ENCODE assay signal across 8 mouse cellular contexts in the genomic region with DNA sequence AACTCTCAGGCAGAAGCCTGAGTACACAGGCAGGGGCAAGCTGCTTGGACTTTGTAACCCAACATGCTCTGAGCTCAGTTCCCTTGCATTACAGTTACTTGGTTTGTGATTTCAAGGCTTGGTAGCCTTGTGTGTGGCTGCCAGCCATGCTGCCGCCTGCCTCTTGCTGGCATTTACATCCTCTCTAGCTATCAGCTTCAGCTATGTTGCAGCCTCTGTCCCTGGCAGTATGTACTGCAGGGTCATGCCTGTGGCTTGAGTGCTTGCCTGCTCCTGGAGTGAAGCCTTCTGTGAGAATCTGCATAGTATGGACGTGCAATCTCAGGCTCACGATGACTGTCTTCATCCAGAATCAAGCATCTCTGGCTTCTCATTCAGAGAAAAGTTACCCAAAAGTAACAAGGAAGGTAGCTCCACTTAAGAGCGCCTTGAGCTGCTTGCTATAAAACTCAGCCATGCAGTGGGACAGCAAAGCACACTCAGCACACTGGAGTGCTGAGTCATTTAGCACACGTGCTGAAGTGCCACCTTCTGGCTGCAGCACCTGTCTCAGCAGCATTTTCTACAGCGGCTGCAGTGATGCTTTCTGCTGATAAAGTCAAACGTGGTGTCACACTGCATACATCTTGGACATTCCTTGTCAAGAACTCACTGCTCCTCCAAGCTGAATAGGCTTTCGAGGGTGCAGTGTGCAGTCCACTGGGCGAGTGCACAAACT. TPM values are rescaled to one million over a fixed set of nuclear protein-coding genes. Genes with fewer than 3 reads are reported as not detected.
DNase-seq lines count a peak whose midpoint lies in the region; ATAC-seq and TF ChIP-seq lines count a peak whose summit lies in the region.

No protein-coding gene starts in this region.

- H3K4me2 ChIP-seq in liver, embryonic 15.5 days = no peak overlapping the region

- no peaks in the 10 kb centered on the region for H3K9me3 ChIP-seq in E14TG2a.4 (ENCODE audit: low read length)
- no peaks in the 10 kb centered on the region for H3K9me3 ChIP-seq in liver, embryonic 15.5 days (replicated peaks)

- peaks cover 37% of the 10 kb centered on the region for H3K4me1 ChIP-seq in E14TG2a.4 (replicated peaks; ENCODE audit: low read depth, low read length)
- H3K4me1 ChIP-seq in liver, embryonic 15.5 days (replicated peaks) = peaks cover 15% of the 10 kb centered on the region

- no peak overlapping the region for H3K4me3 ChIP-seq in E14TG2a.4 (replicated peaks; ENCODE audit: low read length)
- H3K4me3 ChIP-seq in liver, embryonic 15.5 days (replicated peaks) = no peak overlapping the region

- peaks cover 98% of the 10 kb centered on the region for H3K36me3 ChIP-seq in E14TG2a.4 (ENCODE audit: insufficient read depth, low read length)
- H3K36me3 ChIP-seq in liver, embryonic 15.5 days (replicated peaks) = peaks cover 12% of the 10 kb centered on the region

- no peak overlapping the region for H3K9ac ChIP-seq in liver, embryonic 15.5 days

- H3K27ac ChIP-seq in liver, embryonic 15.5 days (replicated peaks) = 0 out of 2 replicates have a peak overlapping the region, but pooled peaks have one; percentile 9

- peak; percentile 83 for DNase-seq in heart, adult 11 months
- DNase-seq in heart, adult 9 months (ENCODE audit: low spot score in 2 of 2) = no peak
- peak; percentile 28 for DNase-seq in c-Kit-positive CD71-positive TER-119-negative erythroid progenitor cells, embryonic 14.5 days (ENCODE audit: low read depth)
- DNase-seq in induced T-regulatory cell, adult 2 months (ENCODE audit: low read depth) = peak; percentile 9
- DNase-seq in thymus, postnatal 25 days = peak; percentile 16
- DNase-seq in spleen, postnatal 4 days (ENCODE audit: low spot score in 2 of 2) = no peak

- TF ChIP-seq CTCF in E14TG2a.4 (conservative IDR thresholded peaks at IDR 0.05; ENCODE audit: low read length) = 0 out of 2 replicates have a peak, but pooled peaks have one; percentile 6

- no peak for ATAC-seq in liver, embryonic 15.5 days (ENCODE audit: insufficient read depth)

- no peaks in the 10 kb centered on the region for H3K27me3 ChIP-seq in E14TG2a.4 (ENCODE audit: insufficient read depth, low read length)
- H3K27me3 ChIP-seq in liver, embryonic 15.5 days = no peaks in the 10 kb centered on the region

- WGBS in liver, embryonic 15.5 days (ENCODE audit: insufficient replicate concordance) = 56% methylated on average over 9 of the region's 9 CpGs

RNA-seq across cellular contexts. Expression of a gene that starts 39.2 kb away (rescaled TPM):
- 1.0 and 1.9 TPM in 2 replicates for polyA plus RNA-seq in liver, embryonic 15.5 days (2015; fragmentation: Nextera tagmentation; extraction: Ambion mirVana)

RNA-seq across cellular contexts. Expression of a gene that starts 43.9 kb away (rescaled TPM):
- 0.07 TPM in 1 of 2 replicates, not detected in the other for polyA plus RNA-seq in liver, embryonic 15.5 days (2015; fragmentation: Nextera tagmentation; extraction: Ambion mirVana)

RNA-seq across cellular contexts. Expression of a gene that starts 51.0 kb away (rescaled TPM):
- 0.40 and 0.71 TPM in 2 replicates for polyA plus RNA-seq in liver, embryonic 15.5 days (2015; fragmentation: Nextera tagmentation; extraction: Ambion mirVana)

Comparison
In these comparisons a context has a peak if more than half of its experiments do, and no peak if none do; other contexts are left out.
1. DNase-seq: peak in heart, adult 11 months (single experiment), c-Kit-positive CD71-positive TER-119-negative erythroid progenitor cells, embryonic 14.5 days (single experiment), induced T-regulatory cell, adult 2 months (single experiment) and thymus, postnatal 25 days (single experiment); none in heart, adult 9 months (0 of 2) and spleen, postnatal 4 days (0 of 2).